Mouse (Mus musculus): ENCODE data around the gene Pigq. TPM values are rescaled to one million over a fixed set of nuclear protein-coding genes. Genes with fewer than 3 reads are reported as not detected.

Gene Pigq
- polyA plus RNA-seq, 1 experiment from 2014 or later: 47.3 TPM

DNA sequence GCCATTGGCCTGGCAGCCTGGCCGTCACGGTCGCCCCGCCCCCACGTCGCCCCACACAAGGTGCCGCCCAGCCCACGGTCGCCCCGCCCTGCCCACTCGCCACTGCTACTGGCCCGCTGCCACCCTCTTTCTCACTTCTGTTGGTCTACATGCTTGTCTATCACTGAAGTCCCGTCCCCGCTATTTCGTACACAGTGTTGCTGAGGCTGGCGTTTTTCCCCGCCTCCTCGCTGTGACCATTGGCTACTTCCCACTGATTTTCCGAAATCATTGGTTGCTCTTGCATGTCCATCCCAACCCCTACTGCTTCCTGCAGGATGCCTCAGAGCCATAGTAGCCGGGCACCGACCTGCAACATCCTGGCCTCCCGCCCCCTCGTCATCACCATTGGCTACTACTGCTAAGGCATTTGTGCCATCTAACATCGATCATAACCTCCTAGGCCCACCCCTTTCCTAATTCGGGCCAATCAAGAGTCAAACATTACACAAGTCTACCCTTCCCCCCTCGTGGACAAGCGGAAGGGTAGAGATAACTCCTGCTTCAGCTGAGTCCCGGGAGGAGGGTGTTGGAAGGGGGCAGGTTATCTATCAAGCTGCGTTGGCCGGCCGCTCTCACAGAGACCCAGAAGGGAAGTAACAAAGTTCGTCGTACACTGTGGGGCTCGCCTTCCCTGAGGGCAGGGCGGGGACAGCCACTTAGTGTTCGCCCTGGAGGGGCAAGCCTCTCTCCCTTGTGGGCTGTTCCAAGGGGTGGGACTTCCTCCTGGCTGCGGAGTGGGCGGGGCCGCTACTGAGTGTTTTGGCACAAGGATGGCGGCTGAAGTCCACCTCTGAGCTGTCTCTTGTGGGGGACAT is 24.7 kb downstream of the Pigq start:
- ATAC-seq (ENCODE audit: insufficient number of reproducible peaks, insufficient read depth, low FRiP score, low TSS enrichment, low read depth): peak; percentile 98
- no peaks in the 10 kb centered on the region for H3K27me3 ChIP-seq
- WGBS: 1% methylated on average over 34 of the region's 40 CpGs

DNA sequence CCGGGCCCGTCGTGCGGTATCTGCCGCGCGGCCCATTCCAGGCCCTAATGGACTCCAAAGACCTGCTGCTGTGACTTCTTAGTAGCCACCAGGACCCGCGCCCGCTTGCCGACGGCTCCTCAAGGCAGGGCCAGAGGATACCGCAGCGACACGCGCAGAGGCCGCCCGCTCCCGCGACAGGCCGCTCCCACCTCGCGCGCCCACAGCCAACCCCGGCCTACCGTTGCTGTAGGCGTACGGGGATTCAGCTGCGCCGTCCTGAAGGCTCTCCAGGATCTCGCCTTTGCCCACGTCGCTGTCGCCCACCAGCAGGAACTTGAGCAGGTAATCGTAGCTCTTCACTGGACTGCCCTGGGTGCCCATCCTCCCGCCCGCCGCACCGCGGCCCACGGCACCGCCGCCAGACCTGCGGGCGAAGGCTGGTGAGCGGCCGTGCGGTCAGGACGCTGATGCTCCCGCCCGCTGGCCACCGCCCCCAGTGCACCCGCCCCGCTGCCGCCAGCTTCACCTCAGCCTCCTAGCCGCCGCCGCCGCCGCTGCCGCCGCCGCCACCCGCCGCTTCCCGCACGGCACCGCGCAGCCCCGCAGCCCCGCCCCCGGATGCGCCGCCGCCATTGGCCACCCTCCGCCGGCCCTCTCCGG is 25.5 kb downstream of the Pigq start, which contains the start of gene Rab40c:
Gene Rab40c, minus strand, starts transcription at position 584 of the 642 bp plus-strand sequence.
- under 1% methylated on average over 52 of the region's 78 CpGs for WGBS
- no peaks in the 10 kb centered on the region for H3K9me3 ChIP-seq
- ATAC-seq (ENCODE audit: insufficient number of reproducible peaks, insufficient read depth, low FRiP score, low TSS enrichment, low read depth): no peak
- peak within 1 kb of the TSS; percentile 87 for H3K9ac ChIP-seq (replicated peaks)
- peak within 1 kb of the TSS; percentile 96 for H3K4me3 ChIP-seq (replicated peaks)
- H3K36me3 ChIP-seq: peaks cover 12% of the 10 kb centered on the region
- H3K27ac ChIP-seq: peak within 1 kb of the TSS; percentile 92
- H3K4me1 ChIP-seq (replicated peaks): peaks cover 25% of the 10 kb centered on the region
- H3K4me2 ChIP-seq: peak within 1 kb of the TSS; percentile 91
- H3K27me3 ChIP-seq: no peaks in the 10 kb centered on the region

More for the DNA sequence above, 24.7 kb downstream of the Pigq start:
- H3K36me3 ChIP-seq: peaks cover 12% of the 10 kb centered on the region; the same call in 1 of the 2 replicates
- H3K4me3 ChIP-seq (replicated peaks): peak overlapping the region; percentile 96
- H3K9ac ChIP-seq (replicated peaks): peak overlapping the region; percentile 87
- peaks cover 25% of the 10 kb centered on the region for H3K4me1 ChIP-seq (replicated peaks)
- H3K4me2 ChIP-seq: peak overlapping the region; percentile 91
- peak overlapping the region; percentile 92 for H3K27ac ChIP-seq
- no peaks in the 10 kb centered on the region for H3K9me3 ChIP-seq

DNA sequence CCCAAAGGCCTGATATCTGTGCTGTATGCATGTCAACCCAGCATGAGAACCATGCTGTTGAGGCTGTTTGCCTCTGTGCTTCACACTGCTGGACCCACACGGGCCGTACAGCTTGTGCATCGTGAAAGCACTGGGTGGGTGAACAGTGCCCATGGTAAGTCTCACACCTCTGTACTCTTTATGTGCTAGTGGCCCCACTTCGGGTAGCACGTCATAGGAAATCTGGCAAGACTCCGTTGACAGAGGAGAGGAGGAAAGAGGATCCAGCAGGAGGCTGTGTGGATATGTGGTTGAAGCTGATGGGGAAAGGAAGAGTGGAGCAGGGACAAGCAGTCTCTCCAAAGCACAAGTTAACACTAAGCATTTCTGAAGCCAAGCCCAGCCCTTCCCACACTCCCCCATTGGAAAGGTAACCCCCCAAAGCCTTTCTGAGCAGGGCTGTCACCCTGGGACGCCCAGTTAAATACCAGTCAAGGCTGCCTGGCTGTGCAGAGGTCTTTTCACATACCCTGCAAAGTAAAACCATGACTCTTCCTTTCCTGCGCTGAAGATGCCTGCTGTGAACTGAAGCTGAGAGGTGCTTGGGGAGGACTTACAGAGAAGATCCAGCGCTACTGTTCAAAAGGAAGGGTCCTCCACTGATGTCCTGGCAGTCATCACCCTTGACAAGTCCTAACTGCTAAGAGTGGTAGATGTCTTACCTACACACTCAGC is 26.5 kb downstream of the Pigq start:
- Histone ChIP-seq H3K27ac (no peak overlapping the region), H3K4me1 (replicated peaks) (peaks cover 25% of the 10 kb centered on the region), H3K27me3 (no peaks in the 10 kb centered on the region), H3K4me2 (peak overlapping the region; percentile 91), H3K9me3 (no peaks in the 10 kb centered on the region), H3K9ac (replicated peaks) (peak overlapping the region; percentile 87), H3K36me3 (peaks cover 19% of the 10 kb centered on the region), H3K4me3 (replicated peaks) (peak overlapping the region; percentile 96)
- WGBS: 80% methylated on average over 9 of the region's 9 CpGs
- ATAC-seq (ENCODE audit: insufficient number of reproducible peaks, insufficient read depth, low FRiP score, low TSS enrichment, low read depth): no peak

DNA sequence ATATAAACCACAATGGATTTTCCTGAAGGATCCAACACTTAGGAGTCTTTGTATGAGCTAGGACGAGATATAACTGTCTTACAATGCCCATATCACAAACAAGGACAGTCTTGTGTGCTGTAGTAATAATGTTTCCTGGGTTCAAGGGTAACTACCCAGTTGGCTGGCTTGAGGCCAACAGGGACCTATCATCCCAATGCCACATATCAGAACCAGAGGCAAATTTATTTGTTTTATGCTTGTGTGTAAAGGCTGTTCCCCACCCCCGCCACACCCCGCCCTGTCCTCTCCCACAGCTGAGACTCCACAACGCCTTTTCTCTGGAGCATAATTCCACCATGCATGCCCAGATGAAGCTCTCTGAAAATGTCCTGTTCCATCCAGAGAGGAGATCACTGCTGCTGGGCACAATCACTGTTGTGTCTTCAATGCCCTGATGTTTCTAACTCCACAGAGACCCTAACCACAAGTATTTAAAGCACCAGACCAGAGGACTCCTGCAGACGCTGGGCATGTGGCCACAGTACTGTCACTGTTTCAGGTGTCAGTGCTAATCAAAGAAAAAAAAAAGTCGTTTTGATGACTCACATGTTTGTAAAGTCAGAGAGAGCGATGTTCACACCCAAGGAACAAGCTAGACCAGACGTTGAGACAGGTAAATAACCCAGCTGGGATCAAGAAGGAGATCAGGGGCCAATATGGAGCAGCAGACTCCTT is 27.6 kb downstream of the Pigq start:
- Histone ChIP-seq H3K4me3 (replicated peaks) (no peak overlapping the region), H3K9ac (replicated peaks) (no peak overlapping the region), H3K4me1 (replicated peaks) (peaks cover 25% of the 10 kb centered on the region), H3K27ac (no peak overlapping the region), H3K4me2 (no peak overlapping the region), H3K27me3 (no peaks in the 10 kb centered on the region), H3K9me3 (no peaks in the 10 kb centered on the region), H3K36me3 (peaks cover 22% of the 10 kb centered on the region)
- ATAC-seq (ENCODE audit: insufficient number of reproducible peaks, insufficient read depth, low FRiP score, low TSS enrichment, low read depth): no peak
- WGBS: 84% methylated on average over 8 of the region's 8 CpGs

DNA sequence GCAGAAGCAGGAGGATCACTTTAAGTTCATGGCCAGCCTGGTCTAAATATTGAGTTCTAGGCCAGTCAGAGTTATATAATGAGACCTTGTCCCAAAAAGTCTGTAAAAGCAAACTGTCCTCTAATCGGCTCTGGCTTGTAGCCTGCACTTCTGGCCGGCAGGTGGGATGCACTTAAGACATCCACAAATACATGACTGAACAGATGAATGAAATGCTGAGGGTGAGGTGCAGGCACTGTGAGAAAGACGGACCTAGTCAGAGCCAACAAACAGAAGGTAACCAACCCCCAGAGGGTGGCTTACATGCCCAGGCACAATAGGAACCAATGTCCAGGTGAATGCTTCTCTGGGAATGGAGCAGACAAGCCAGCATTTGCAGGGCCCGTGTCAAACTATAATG is 30.4 kb downstream of the Pigq start:
- no peak overlapping the region for H3K9ac ChIP-seq (replicated peaks)
- ATAC-seq (ENCODE audit: insufficient number of reproducible peaks, insufficient read depth, low FRiP score, low TSS enrichment, low read depth): no peak
- no peak overlapping the region for H3K4me3 ChIP-seq (replicated peaks)
- H3K4me1 ChIP-seq (replicated peaks): peaks cover 16% of the 10 kb centered on the region
- no peaks in the 10 kb centered on the region for H3K27me3 ChIP-seq
- H3K4me2 ChIP-seq: no peak overlapping the region
- peaks cover 33% of the 10 kb centered on the region for H3K36me3 ChIP-seq
- WGBS: 89% methylated on average over 4 of the region's 4 CpGs
- H3K9me3 ChIP-seq: no peaks in the 10 kb centered on the region
- H3K27ac ChIP-seq: no peak overlapping the region

DNA sequence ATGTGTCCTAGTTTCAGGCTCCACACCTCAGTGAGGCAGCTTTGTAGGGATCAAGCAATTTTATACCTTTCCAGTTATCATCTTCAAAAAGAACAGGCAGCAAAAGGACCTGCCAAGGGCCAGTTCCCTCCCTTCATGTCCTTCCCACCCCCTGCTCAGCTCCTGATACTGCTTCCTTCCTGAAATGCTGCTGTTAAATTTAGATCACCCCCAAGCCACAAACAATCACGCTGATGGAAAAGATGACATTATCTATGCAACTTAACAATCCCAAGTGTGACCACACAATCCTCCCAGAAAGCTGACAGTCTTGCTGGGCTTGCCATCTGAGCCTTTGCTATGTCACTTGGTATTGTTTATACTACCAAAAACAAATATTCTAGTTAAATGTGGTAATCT is 30.9 kb downstream of the Pigq start:
- no peak overlapping the region for H3K4me3 ChIP-seq (replicated peaks)
- no peaks in the 10 kb centered on the region for H3K27me3 ChIP-seq
- no peak overlapping the region for H3K4me2 ChIP-seq
- peaks cover 33% of the 10 kb centered on the region for H3K36me3 ChIP-seq
- no peak overlapping the region for H3K27ac ChIP-seq
- WGBS: 76% methylated on average over 1 of the region's 1 CpGs
- no peak overlapping the region for H3K9ac ChIP-seq (replicated peaks)
- H3K4me1 ChIP-seq (replicated peaks): peaks cover 15% of the 10 kb centered on the region
- H3K9me3 ChIP-seq: no peaks in the 10 kb centered on the region
- no peak for ATAC-seq (ENCODE audit: insufficient number of reproducible peaks, insufficient read depth, low FRiP score, low TSS enrichment, low read depth)

DNA sequence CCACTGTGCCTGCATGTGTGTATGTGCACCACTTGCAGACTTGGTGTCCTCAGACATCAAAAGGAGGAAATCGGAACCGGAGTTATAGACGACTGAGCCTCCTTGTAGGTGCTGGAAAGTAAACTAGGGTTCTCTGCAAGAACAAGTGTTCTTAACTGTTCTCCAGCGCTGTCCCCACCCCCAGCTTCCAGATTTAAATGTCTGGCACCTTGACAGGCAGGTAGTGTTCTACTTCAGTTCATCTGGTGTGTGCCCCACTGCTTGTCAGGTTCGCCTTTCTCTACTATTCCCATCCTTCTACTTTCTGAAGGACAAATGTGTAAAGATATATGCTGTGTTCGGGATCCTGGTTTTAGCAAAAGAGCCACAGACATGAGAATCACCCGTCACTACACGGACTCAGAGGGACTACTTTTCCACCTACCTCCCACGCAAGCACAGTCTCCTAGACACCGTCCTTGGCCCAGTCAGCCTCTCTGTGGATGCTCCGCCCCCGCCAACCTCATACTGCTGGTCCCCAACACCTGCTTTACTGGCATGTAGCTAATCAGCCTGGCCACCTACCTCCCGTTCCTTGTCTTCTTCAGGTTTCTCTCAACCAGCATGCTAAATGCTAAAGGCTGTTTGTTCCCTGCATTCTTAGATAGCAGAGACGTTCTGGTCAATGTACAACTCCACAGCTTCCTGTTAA is 31.4 kb downstream of the Pigq start:
- H3K27me3 ChIP-seq: no peaks in the 10 kb centered on the region
- ATAC-seq (ENCODE audit: insufficient number of reproducible peaks, insufficient read depth, low FRiP score, low TSS enrichment, low read depth): no peak
- peaks cover 33% of the 10 kb centered on the region for H3K36me3 ChIP-seq
- no peak overlapping the region for H3K4me3 ChIP-seq (replicated peaks)
- no peak overlapping the region for H3K4me2 ChIP-seq
- H3K27ac ChIP-seq: no peak overlapping the region
- WGBS: 90% methylated on average over 14 of the region's 14 CpGs
- no peak overlapping the region for H3K9ac ChIP-seq (replicated peaks)
- H3K4me1 ChIP-seq (replicated peaks): peaks cover 9% of the 10 kb centered on the region
- H3K9me3 ChIP-seq: no peaks in the 10 kb centered on the region

DNA sequence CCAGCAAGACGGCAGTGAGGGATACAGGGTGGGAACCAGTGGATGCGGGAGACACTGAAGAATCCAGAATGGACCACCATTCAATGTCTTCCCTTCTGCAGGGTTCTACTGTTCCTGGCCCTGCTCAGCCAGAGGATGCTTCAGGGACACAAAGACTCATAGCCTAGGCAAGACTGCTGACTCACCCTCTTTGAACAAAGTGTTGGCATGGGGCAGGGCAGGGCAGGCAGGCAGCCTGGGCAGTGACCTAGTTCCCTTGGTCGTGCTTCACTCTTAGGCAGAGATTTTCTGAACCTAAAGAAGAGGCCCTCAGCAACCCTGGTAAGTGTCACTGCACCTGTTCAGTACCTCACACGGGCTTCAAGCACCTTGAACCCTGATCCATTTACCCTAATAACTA is 32.9 kb downstream of the Pigq start:
- Histone ChIP-seq H3K4me1 (replicated peaks) (no peaks in the 10 kb centered on the region), H3K9ac (replicated peaks) (no peak overlapping the region), H3K36me3 (peaks cover 28% of the 10 kb centered on the region), H3K4me2 (no peak overlapping the region), H3K27me3 (no peaks in the 10 kb centered on the region), H3K27ac (no peak overlapping the region), H3K4me3 (replicated peaks) (no peak overlapping the region), H3K9me3 (no peaks in the 10 kb centered on the region)
- WGBS: 91% methylated on average over 4 of the region's 4 CpGs
- ATAC-seq (ENCODE audit: insufficient number of reproducible peaks, insufficient read depth, low FRiP score, low TSS enrichment, low read depth): no peak

DNA sequence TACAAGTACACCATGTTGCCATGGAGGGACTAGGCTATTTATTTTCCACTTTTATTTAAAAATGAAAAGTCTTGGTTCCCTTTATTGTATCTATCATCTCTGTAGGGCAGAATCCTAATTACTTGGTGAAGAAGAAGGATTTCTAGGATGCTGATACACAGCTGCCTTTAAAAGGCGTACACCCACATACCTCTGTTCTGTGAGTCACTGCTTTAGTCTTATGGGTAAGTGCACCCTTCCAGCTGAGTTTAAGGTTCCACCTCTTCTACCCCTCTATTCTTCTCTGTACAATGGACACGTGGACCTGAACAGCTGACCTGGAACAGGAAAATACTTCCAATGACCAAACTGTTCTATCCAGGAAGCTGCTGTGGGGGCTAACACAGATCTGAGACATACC is 37.1 kb downstream of the Pigq start:
- Histone ChIP-seq H3K36me3 (peaks cover 22% of the 10 kb centered on the region), H3K27ac (no peak overlapping the region), H3K9ac (replicated peaks) (no peak overlapping the region), H3K9me3 (no peaks in the 10 kb centered on the region), H3K27me3 (no peaks in the 10 kb centered on the region), H3K4me2 (no peak overlapping the region), H3K4me1 (replicated peaks) (no peaks in the 10 kb centered on the region), H3K4me3 (replicated peaks) (no peak overlapping the region)
- no peak for ATAC-seq (ENCODE audit: insufficient number of reproducible peaks, insufficient read depth, low FRiP score, low TSS enrichment, low read depth)
- WGBS: 87% methylated on average over 2 of the region's 2 CpGs

DNA sequence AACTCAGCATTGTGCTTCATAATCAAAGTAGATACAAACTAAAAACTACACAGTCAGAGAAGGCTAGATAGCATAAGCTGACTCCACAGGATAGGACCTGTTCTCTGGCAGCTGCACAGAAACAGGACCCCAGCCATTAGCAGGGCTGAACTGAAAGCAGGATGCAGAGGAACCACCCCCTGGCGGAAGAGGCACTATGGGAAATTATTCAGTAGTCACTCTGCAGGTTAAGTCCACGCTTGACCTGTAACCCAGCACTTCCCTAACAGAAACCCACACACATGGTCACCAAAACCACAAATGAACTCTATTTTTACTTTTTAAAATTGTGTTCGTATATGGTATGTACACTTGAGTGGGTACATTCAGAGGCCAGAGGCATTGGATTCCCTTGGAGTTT is 41.7 kb downstream of the Pigq start:
- Histone ChIP-seq H3K9ac (replicated peaks) (no peak overlapping the region), H3K9me3 (no peaks in the 10 kb centered on the region; the same call in 1 of the 2 replicates)
- no peak for ATAC-seq (ENCODE audit: insufficient number of reproducible peaks, insufficient read depth, low FRiP score, low TSS enrichment, low read depth)

More for the DNA sequence above, 41.7 kb downstream of the Pigq start:
- Histone ChIP-seq H3K36me3 (peaks cover 20% of the 10 kb centered on the region), H3K4me3 (replicated peaks) (no peak overlapping the region), H3K4me2 (no peak overlapping the region), H3K27ac (no peak overlapping the region), H3K4me1 (replicated peaks) (no peaks in the 10 kb centered on the region), H3K27me3 (no peaks in the 10 kb centered on the region)
- WGBS: 90% methylated on average over 3 of the region's 3 CpGs
